ENCODE assay signal across 12 mouse cellular contexts in the genomic region with DNA sequence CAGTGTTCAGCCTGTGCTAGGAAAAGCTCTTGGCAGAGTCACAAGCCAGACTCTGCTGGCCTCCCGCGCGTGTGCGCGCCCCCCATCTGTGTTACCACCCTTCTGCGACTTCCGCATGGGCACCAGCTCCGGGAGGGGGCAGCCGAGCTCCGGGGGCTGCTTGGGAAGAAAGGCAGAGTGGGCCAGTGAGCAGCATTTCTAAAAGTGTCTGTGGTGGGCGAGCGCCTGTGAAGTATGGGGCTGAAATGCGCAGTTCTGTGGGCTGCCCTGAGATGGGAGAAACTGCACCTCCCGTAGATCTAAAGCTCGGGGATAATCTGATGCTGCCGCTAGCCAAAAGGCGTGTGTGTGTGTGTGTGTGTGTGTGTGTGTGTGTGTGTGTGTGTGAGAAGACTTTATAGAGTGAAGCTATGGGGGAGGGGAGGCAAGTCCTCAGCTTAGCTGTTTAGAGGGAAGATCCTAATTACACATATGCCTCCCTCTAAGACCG. TPM values are rescaled to one million over a fixed set of nuclear protein-coding genes. Genes with fewer than 3 reads are reported as not detected.
A peak's percentile ranks its signal among the peaks of the same experiment; 100 is the strongest.
DNase-seq lines count a peak whose midpoint lies in the region; ATAC-seq lines count a peak whose summit lies in the region.
"Had no signal": no experiment of that assay in that cellular context is flagged by ENCODE, and none has a peak within 500 bp of the region (broad histone marks: within the 10 kb centered on the region; RNA-seq: fewer than 3 reads in every experiment).

No protein-coding gene starts in this region.

- no peak overlapping the region for H3K4me3 ChIP-seq in forebrain, embryonic 12.5 days (replicated peaks)
- H3K4me3 ChIP-seq in heart, embryonic 11.5 days (ENCODE audit: low read depth, low read length): no peak overlapping the region
- H3K4me3 ChIP-seq in intestine, embryonic 15.5 days (replicated peaks): no peak overlapping the region
- H3K4me3 ChIP-seq: hindbrain, embryonic 12.5 days had no signal

- intact Hi-C loops in gastrocnemius, postnatal 36 days (cut with DNase I): no loop called here

- H3K4me1 ChIP-seq in forebrain, embryonic 12.5 days: peaks cover 26% of the 10 kb centered on the region
- peaks cover 27% of the 10 kb centered on the region for H3K4me1 ChIP-seq in heart, embryonic 11.5 days (ENCODE audit: control insufficient read depth, insufficient read depth, low read length)
- H3K4me1 ChIP-seq in intestine, embryonic 15.5 days (replicated peaks): peaks cover 14% of the 10 kb centered on the region

- 70% methylated on average over 18 of the region's 18 CpGs for WGBS in forebrain, embryonic 12.5 days
- 75% methylated on average over 18 of the region's 18 CpGs for WGBS in heart, embryonic 11.5 days (ENCODE audit: insufficient replicate concordance)
- 72% methylated on average over 18 of the region's 18 CpGs for WGBS in intestine, embryonic 15.5 days

- H3K9me3 ChIP-seq in forebrain, embryonic 12.5 days: no peaks in the 10 kb centered on the region
- H3K9me3 ChIP-seq in heart, embryonic 11.5 days (replicated peaks; ENCODE audit: control insufficient read depth, low read length): no peaks in the 10 kb centered on the region
- no peaks in the 10 kb centered on the region for H3K9me3 ChIP-seq in intestine, embryonic 15.5 days
- H3K9me3 ChIP-seq: hindbrain, embryonic 12.5 days had no signal

- peak; percentile 22; the same call in 1 of the 2 replicates for ATAC-seq in forebrain, embryonic 12.5 days (ENCODE audit: low FRiP score)
- no peak for ATAC-seq in heart, embryonic 11.5 days (replicated peaks; ENCODE audit: insufficient number of reproducible peaks, low FRiP score, low TSS enrichment)
- ATAC-seq in intestine, embryonic 15.5 days: no peak

- no peak overlapping the region for H3K27ac ChIP-seq in forebrain, embryonic 12.5 days
- no peak overlapping the region for H3K27ac ChIP-seq in heart, embryonic 11.5 days (ENCODE audit: low read depth, low read length)
- H3K27ac ChIP-seq in intestine, embryonic 15.5 days: no peak overlapping the region
- H3K27ac ChIP-seq: hindbrain, embryonic 12.5 days had no signal

- no peaks in the 10 kb centered on the region for H3K27me3 ChIP-seq in forebrain, embryonic 12.5 days
- no peaks in the 10 kb centered on the region for H3K27me3 ChIP-seq in heart, embryonic 11.5 days (ENCODE audit: control insufficient read depth, insufficient read depth, low read length)
- H3K27me3 ChIP-seq in intestine, embryonic 15.5 days (replicated peaks): no peaks in the 10 kb centered on the region

- H3K4me2 ChIP-seq in forebrain, embryonic 12.5 days: no peak overlapping the region
- H3K4me2 ChIP-seq in heart, embryonic 11.5 days: no peak overlapping the region
- no peak overlapping the region for H3K4me2 ChIP-seq in intestine, embryonic 15.5 days (replicated peaks)
- H3K4me2 ChIP-seq: hindbrain, embryonic 12.5 days had no signal

- H3K36me3 ChIP-seq in forebrain, embryonic 12.5 days (replicated peaks): no peaks in the 10 kb centered on the region
- no peaks in the 10 kb centered on the region for H3K36me3 ChIP-seq in heart, embryonic 11.5 days (ENCODE audit: control insufficient read depth, insufficient read depth, low read length)
- no peaks in the 10 kb centered on the region for H3K36me3 ChIP-seq in intestine, embryonic 15.5 days
- H3K36me3 ChIP-seq: hindbrain, embryonic 12.5 days had no signal

- no peak overlapping the region for H3K9ac ChIP-seq in forebrain, embryonic 12.5 days
- no peak overlapping the region for H3K9ac ChIP-seq in heart, embryonic 11.5 days (ENCODE audit: low read depth, low read length)
- H3K9ac ChIP-seq in intestine, embryonic 15.5 days: no peak overlapping the region
- H3K9ac ChIP-seq: hindbrain, embryonic 12.5 days had no signal

- DNase-seq in layer of hippocampus, adult 11-12 months (ENCODE audit: low spot score): peak; percentile 64
- no peak for DNase-seq in layer of hippocampus, adult 9-10 months (ENCODE audit: low spot score)
- DNase-seq in layer of hippocampus, postnatal 36 days: peak; percentile 64 to 65
- peak; percentile 78 to 88 for DNase-seq in right cerebral cortex, adult 2 months (ENCODE audit: low spot score in 2 of 2)
- no peak for DNase-seq in gastrocnemius, postnatal 36 days

RNA-seq across cellular contexts. Expression of a gene that starts 58.2 kb away (rescaled TPM):
- polyA plus RNA-seq in forebrain, embryonic 12.5 days (2016; fragmentation: Nextera tagmentation; extraction: Ambion mirVana): not detected in 2 replicates
- total RNA-seq in layer of hippocampus, postnatal 36 days (2021): not detected
- polyA plus RNA-seq in heart, embryonic 11.5 days (2014; fragmentation: Nextera tagmentation; extraction: Ambion mirVana): not detected in 2 replicates
- not detected for total RNA-seq in gastrocnemius, postnatal 36 days (2021)
- not detected in 2 replicates for polyA plus RNA-seq in intestine, embryonic 15.5 days (2015; fragmentation: Nextera tagmentation; extraction: Ambion mirVana)
- total RNA-seq: gastrocnemius, adult 18-20 months; megakaryocyte, adult 5-6 weeks had no signal
- polyA plus RNA-seq: limb, embryonic 14.5 days had no signal

Comparison
In these comparisons a context has a peak if more than half of its experiments do, and no peak if none do; other contexts are left out.
1. DNase-seq: peak in layer of hippocampus, adult 11-12 months (single experiment), layer of hippocampus, postnatal 36 days (2 of 2) and right cerebral cortex, adult 2 months (2 of 2); none in layer of hippocampus, adult 9-10 months (single experiment) and gastrocnemius, postnatal 36 days (0 of 2).